Mouse (Mus musculus) hindbrain, embryonic 11.5 days (tissue): ENCODE data around the gene Smtn. TPM values are rescaled to one million over a fixed set of nuclear protein-coding genes. Genes with fewer than 3 reads are reported as not detected.
A peak's percentile ranks its signal among the peaks of the same experiment; 100 is the strongest.

ENCODE experiments used
- ATAC-seq: fragments of 200-750 bp; cut with Nextera tagmentation; 2 replicates; pipeline ENCODE4 v1.8.0; 2017; ENCODE audit warnings: mild to moderate bottlenecking, moderate TSS enrichment, moderate library complexity; ENCODE audit not compliant: low FRiP score
- DNase-seq: peaks from one replicate; pipeline ENCODE4 v3.0.0-alpha.2; 2015; ENCODE audit warnings: low spot score
- H3K27ac ChIP-seq: fragments of 300-500 bp; sonication (generic); 2 replicates; pipeline ENCODE4 v1.5.1; 2014; ENCODE audit warnings: mild to moderate bottlenecking, low read depth, low read length
- H3K27me3 ChIP-seq: fragments of 300-500 bp; sonication (generic); 2 replicates; pipeline ENCODE4 v1.6.1; 2014; ENCODE audit warnings: mild to moderate bottlenecking, low read length, moderate library complexity, mixed read lengths; ENCODE audit not compliant: control insufficient read depth, insufficient read depth
- H3K36me3 ChIP-seq: fragments of 300-500 bp; sonication (generic); 2 replicates; pipeline ENCODE4 v1.6.1; 2014; ENCODE audit warnings: mild to moderate bottlenecking, low read length, moderate library complexity, mixed read lengths; ENCODE audit not compliant: control insufficient read depth, insufficient read depth
- H3K4me1 ChIP-seq: fragments of 300-500 bp; sonication (generic); replicated peaks from 2 replicates; pipeline ENCODE4 v1.6.1; 2014; ENCODE audit warnings: low read length, mixed read lengths; ENCODE audit not compliant: control insufficient read depth, insufficient read depth
- H3K4me2 ChIP-seq: fragments of 300-500 bp; sonication (generic); replicated peaks from 2 replicates; pipeline ENCODE4 v1.6.1; 2014; ENCODE audit warnings: mild to moderate bottlenecking, low read depth, low read length
- H3K4me3 ChIP-seq: fragments of 300-500 bp; sonication (generic); 2 replicates; pipeline ENCODE4 v1.5.1; 2014; ENCODE audit warnings: low read depth, low read length
- H3K9ac ChIP-seq: fragments of 300-500 bp; sonication (generic); 2 replicates; pipeline ENCODE4 v1.6.1; 2014; ENCODE audit warnings: low read depth, low read length
- H3K9me3 ChIP-seq: fragments of 300-500 bp; sonication (generic); 2 replicates; pipeline ENCODE4 v1.6.1; 2016; ENCODE audit warnings: low read length; ENCODE audit not compliant: control insufficient read depth
- WGBS: fragments of 180-500 bp; shearing (Covaris S2); extraction: QIAGEN DNeasy Blood & Tissue Kit; methylation state at CpG from one replicate; pipeline ENCODE4 v1.1.7; 2014; 5-methylcytosine and 5-hydroxymethylcytosine counted together
- polyA plus RNA-seq: library from polyadenylated mRNA; unstranded; fragments of >200 nt; fragmentation: Nextera tagmentation; extraction: Ambion mirVana; gene quantifications from 2 replicates; pipeline ENCODE4 v1.2.1, GENCODE M21; 2014

Gene Smtn
- polyA plus RNA-seq, 1 experiment from 2014 or later: 27.0 TPM

DNA sequence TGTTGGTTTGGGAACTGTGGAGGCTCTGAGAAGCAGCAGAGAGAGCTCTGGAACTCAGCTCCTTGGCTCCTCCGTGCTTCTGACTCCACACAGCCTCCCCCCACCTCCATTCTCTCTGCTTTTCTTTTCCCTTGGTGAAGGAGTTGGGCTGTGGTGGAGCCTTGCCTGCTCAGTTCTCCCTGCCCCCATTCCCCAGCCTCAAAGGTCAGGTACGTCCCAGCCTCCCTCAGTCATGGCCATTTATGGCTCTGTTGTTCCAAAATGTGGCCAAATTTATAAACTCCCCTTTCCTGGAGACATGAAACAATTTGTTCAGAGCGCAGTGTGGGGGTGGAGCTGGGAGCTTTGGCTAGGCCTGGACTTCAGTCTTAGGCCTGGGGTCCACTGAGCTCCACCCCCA lies 34.8 kb upstream of the Smtn start:
- DNase-seq (no peak), ATAC-seq (no peak)
- WGBS: 55% methylated on average over 3 of the region's 3 CpGs
- H3K36me3 ChIP-seq: no peaks in the 10 kb centered on the region
- no peaks in the 10 kb centered on the region for H3K9me3 ChIP-seq
- H3K27ac ChIP-seq: no peak overlapping the region
- H3K9ac ChIP-seq: no peak overlapping the region
- no peak overlapping the region for H3K4me3 ChIP-seq
- H3K4me1 ChIP-seq: no peaks in the 10 kb centered on the region
- H3K4me2 ChIP-seq: no peak overlapping the region
- no peaks in the 10 kb centered on the region for H3K27me3 ChIP-seq

DNA sequence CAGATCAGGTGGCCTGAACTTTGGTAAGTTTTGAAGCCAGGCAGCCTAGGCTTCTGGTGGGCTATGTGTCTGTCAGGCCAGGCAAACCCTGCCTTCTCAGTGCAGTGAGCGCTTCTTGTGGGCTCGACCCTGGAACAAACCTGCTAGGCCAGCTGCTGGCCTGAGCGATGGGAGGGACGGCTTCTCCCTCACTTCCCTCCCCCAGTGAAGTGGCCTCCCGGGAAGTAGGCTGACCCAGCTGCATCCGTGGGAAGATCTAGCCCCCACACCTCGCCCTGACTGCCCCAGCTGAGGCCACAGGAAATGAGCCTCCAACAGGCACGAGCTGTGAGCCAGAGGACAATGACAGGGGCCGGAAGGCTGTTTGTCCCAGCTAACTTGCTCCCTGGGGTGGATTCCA lies 32.7 kb upstream of the Smtn start:
- Histone ChIP-seq H3K4me2 (no peak overlapping the region), H3K9me3 (no peaks in the 10 kb centered on the region), H3K9ac (no peak overlapping the region), H3K4me1 (no peaks in the 10 kb centered on the region), H3K4me3 (no peak overlapping the region), H3K36me3 (no peaks in the 10 kb centered on the region), H3K27ac (no peak overlapping the region), H3K27me3 (no peaks in the 10 kb centered on the region)
- no peak for ATAC-seq
- peak; percentile 38 for DNase-seq
- 11% methylated on average over 9 of the region's 9 CpGs for WGBS

DNA sequence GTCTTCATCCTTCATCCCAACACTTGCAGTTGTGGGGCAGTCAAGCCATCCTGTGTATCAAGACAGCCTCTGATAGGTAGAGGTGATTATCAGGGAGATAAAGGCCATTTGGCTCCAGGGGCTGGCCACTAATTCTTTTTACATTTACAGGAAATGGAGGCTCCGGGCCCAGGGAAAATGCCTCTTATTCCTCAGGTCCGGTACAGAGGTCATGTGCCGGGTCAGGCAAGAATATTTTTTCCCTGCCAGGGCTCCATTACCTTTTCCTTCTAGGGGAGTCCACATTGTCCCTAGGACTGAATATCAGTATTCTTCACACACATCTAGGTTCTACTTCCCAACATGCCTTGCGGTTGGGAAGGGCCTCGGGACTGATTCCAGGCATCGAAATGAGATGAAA lies 31.8 kb upstream of the Smtn start:
- Histone ChIP-seq H3K27ac (no peak overlapping the region), H3K4me2 (no peak overlapping the region), H3K4me1 (no peaks in the 10 kb centered on the region), H3K36me3 (no peaks in the 10 kb centered on the region), H3K4me3 (no peak overlapping the region), H3K27me3 (no peaks in the 10 kb centered on the region), H3K9ac (no peak overlapping the region), H3K9me3 (no peaks in the 10 kb centered on the region)
- DNase-seq: no peak
- ATAC-seq: no peak
- 96% methylated on average over 6 of the region's 6 CpGs for WGBS

DNA sequence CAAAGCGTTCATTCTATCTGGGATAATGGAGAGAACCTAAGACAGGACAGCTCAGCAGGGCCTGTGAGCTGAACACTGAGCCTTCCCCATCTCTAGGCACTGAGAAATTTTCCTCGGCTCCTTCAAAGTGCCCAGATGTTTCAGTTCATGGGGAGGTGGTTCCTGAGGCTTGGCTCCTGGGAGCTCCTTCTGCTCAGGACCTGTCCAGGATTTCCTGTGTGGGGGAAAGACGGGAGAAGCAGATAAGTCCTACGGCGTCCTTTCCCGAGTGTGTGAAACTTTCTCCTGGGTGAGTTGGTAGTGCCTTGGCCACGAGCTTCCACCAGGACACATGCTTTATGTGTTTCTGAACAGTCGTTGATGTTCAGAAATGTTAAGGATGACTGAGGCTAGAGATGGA lies 29.9 kb upstream of the Smtn start:
- H3K4me1 ChIP-seq: no peaks in the 10 kb centered on the region
- no peak overlapping the region for H3K4me3 ChIP-seq
- H3K9ac ChIP-seq: no peak overlapping the region
- H3K27me3 ChIP-seq: no peaks in the 10 kb centered on the region
- ATAC-seq (no peak), DNase-seq (no peak)
- no peak overlapping the region for H3K4me2 ChIP-seq
- no peak overlapping the region for H3K27ac ChIP-seq
- no peaks in the 10 kb centered on the region; the same call in 1 of the 2 replicates for H3K9me3 ChIP-seq
- H3K36me3 ChIP-seq: no peaks in the 10 kb centered on the region
- WGBS: 90% methylated on average over 8 of the region's 8 CpGs

DNA sequence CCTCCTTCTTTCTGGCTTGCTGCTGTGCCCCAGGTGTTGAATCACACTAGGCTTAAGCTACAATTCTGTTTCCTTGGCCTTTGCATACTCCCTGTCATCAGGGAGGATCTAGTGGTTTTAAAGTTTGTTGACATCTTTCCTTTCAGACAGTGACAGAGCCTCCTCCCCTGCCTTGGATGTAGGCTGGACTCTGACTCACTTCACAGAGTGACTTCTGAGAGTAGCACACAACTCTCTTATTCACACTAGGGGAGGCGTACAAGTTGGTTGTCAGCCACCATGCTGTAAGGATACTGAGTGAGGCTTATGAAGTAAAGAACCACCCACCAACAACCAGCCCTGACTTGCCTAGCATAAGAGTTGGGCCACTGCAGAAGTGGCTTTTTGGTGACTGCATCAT lies 27.5 kb upstream of the Smtn start:
- Histone ChIP-seq H3K4me1 (no peaks in the 10 kb centered on the region), H3K4me3 (no peak overlapping the region), H3K36me3 (no peaks in the 10 kb centered on the region), H3K9ac (no peak overlapping the region), H3K9me3 (no peaks in the 10 kb centered on the region; the same call in 1 of the 2 replicates), H3K27me3 (no peaks in the 10 kb centered on the region), H3K4me2 (no peak overlapping the region), H3K27ac (no peak overlapping the region)
- no peak for DNase-seq
- WGBS: 96% methylated on average over 1 of the region's 1 CpGs
- no peak for ATAC-seq

DNA sequence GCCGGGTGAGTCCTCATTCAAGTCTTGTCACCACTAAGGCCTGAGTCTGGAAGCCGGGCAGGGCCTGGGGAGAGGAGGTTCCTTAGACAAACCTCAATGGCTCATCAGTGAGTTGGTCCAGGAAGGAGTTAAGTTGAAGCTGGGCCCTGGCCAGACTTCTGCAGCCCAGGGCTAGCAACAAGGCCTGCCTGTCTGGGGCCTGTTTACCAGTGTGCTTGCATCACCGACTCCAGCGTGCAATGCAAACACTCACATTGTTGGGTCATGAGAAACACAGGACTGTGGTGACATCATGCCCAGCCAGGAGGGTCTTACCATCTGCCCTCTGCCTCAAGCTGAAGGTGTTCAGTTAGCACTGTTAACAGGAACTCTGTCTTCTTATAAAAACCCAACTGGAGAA lies 25.6 kb upstream of the Smtn start:
- 87% methylated on average over 4 of the region's 4 CpGs for WGBS
- Histone ChIP-seq H3K27me3 (no peaks in the 10 kb centered on the region), H3K9me3 (no peaks in the 10 kb centered on the region; the same call in 1 of the 2 replicates), H3K36me3 (no peaks in the 10 kb centered on the region), H3K4me1 (no peaks in the 10 kb centered on the region), H3K4me3 (no peak overlapping the region), H3K27ac (no peak overlapping the region), H3K9ac (no peak overlapping the region), H3K4me2 (no peak overlapping the region)
- ATAC-seq: no peak
- no peak for DNase-seq

DNA sequence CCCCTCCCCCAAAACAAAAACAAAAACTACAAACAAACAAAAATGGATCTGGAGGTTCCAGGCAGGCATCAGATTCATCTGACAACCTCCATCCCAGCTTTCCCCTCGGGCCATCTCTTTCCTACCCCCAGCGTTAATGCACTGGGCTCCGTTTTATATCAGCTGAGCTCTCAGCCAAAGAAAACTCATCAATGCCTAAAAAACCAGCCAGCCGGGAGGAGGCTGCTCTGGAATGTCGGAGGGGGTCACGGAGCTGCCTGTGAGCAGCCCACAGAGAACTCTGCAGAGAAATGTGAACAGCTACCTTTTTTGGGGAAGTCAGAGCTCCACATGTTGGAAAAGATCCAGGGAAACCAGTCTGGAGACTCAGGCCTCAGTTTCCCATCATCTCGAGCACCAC lies 24.0 kb upstream of the Smtn start:
- ATAC-seq (no peak), DNase-seq (no peak)
- Histone ChIP-seq H3K9me3 (no peaks in the 10 kb centered on the region; the same call in 1 of the 2 replicates), H3K27me3 (no peaks in the 10 kb centered on the region), H3K4me3 (no peak overlapping the region), H3K9ac (no peak overlapping the region), H3K4me2 (no peak overlapping the region), H3K36me3 (no peaks in the 10 kb centered on the region), H3K27ac (no peak overlapping the region), H3K4me1 (no peaks in the 10 kb centered on the region)
- whole genome bisulfite sequencing: 63% methylated on average over 7 of the region's 7 CpGs

DNA sequence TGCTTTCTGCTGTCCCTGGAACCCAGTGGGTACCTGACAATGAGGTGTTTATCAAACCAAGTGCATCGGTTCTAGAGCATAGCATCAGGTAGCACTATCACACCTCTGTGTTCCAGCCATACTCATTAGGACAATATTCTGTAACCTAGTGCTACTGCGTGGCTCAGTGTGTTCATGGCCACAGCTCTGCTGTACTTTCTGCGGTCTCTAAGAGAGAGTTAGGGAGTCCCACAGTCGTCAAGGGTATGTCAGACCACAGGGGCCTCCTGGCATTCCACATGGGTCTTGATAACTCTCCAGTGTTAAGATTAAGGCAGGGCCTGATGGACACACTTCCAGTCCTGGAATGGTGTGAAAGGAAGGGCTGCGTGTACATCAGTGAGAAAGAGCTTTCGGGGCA lies 23.4 kb upstream of the Smtn start:
- H3K27ac ChIP-seq: no peak overlapping the region
- DNase-seq: no peak
- WGBS: 93% methylated on average over 6 of the region's 6 CpGs

DNA sequence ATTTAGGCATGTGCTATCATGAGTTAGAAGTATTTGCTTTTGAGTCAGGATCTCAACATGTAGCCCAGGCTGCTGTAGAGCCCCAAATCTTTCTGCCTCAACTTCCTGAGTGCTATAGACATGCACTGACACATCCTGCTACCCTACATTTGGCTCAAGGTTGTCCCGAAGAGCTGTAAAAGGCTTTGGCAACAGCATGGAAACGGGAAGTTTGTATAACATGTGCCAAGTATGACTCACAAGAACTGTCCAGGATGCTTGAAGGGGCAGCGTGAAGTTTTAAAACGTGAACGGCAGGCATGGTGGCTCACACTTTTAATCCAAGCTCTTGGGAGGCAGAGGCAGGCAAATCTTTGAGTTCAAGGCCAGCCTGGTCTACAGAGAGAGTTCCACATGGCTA lies 19.8 kb upstream of the Smtn start:
- no peaks in the 10 kb centered on the region for H3K9me3 ChIP-seq

More for the DNA sequence above, 23.4 kb upstream of the Smtn start:
- Histone ChIP-seq H3K4me3 (no peak overlapping the region), H3K4me1 (no peaks in the 10 kb centered on the region), H3K36me3 (no peaks in the 10 kb centered on the region), H3K9ac (no peak overlapping the region), H3K4me2 (no peak overlapping the region), H3K27me3 (no peaks in the 10 kb centered on the region), H3K9me3 (no peaks in the 10 kb centered on the region; the same call in 1 of the 2 replicates)
- no peak for ATAC-seq

More for the DNA sequence above, 19.8 kb upstream of the Smtn start:
- Histone ChIP-seq H3K4me1 (no peaks in the 10 kb centered on the region), H3K27me3 (no peaks in the 10 kb centered on the region), H3K4me2 (no peak overlapping the region), H3K4me3 (no peak overlapping the region), H3K9ac (no peak overlapping the region), H3K36me3 (no peaks in the 10 kb centered on the region), H3K27ac (no peak overlapping the region)
- DNase-seq: no peak
- WGBS: 87% methylated on average over 5 of the region's 5 CpGs
- no peak for ATAC-seq
